Mouse (Mus musculus) left cerebral cortex, postnatal 4 days (tissue): ENCODE data around the gene Far1. TPM values are rescaled to one million over a fixed set of nuclear protein-coding genes. Genes with fewer than 3 reads are reported as not detected.
A peak's percentile ranks its signal among the peaks of the same experiment; 100 is the strongest.

ENCODE experiments used
- DNase-seq: peaks from one replicate; pipeline ENCODE4 v3.0.0-alpha.2; 2022
- intact Hi-C: fragments of 180-260 bp; cut with DNase I; formaldehyde crosslinking; loops from one replicate; pipeline ENCODE4 v1.15.1; 2025
- total RNA-seq, 2 experiments: library from RNA; stranded (reverse); gene quantifications; 2 replicates each; pipeline ENCODE4 v1.2.3; 2021

Gene Far1
- total RNA-seq, 2 experiments from 2014 or later = 124 to 128 TPM

- intact Hi-C loops = no loop called here
- no peak for DNase-seq
These were observed 53.3 kb downstream of the Far1 start for GRCm38 (mm10) chr7:113566892-113567291.

- intact Hi-C loops = no loop called here
- DNase-seq = no peak
These were observed 57.5 kb downstream of the Far1 start for GRCm38 (mm10) chr7:113571121-113571520.

GRCm38 (mm10) chr7:113572741-113573140 is 59.1 kb downstream of the Far1 start:
- intact Hi-C loops = no loop called here
- no peak for DNase-seq

GRCm38 (mm10) chr7:113582111-113582510 is 68.5 kb downstream of the Far1 start:
- no peak for DNase-seq
- intact Hi-C loops = no loop called here

GRCm38 (mm10) chr7:113589211-113589610 is 75.6 kb downstream of the Far1 start:
- no peak for DNase-seq
- intact Hi-C loops = no loop called here

- intact Hi-C loops = loop anchor here (5.0 kb wide), 1 partner anchor 213 kb away; no protein-coding TSS in a partner anchor
These were observed 76.7 kb downstream of the Far1 start for GRCm38 (mm10) chr7:113590330-113590729.

GRCm38 (mm10) chr7:113591084-113591483 is 77.5 kb downstream of the Far1 start:
- no peak for DNase-seq
- intact Hi-C loops = loop anchor here (5.0 kb wide), 1 partner anchor 214 kb away; no protein-coding TSS in a partner anchor

More at GRCm38 (mm10) chr7:113590330-113590729, 76.7 kb downstream of the Far1 start:
- no peak for DNase-seq

GRCm38 (mm10) chr7:113591557-113592354 is 78.1 kb downstream of the Far1 start:
- no peak for DNase-seq
- intact Hi-C loops = loop anchor here (5.0 kb wide), 1 partner anchor 214 kb away; no protein-coding TSS in a partner anchor

GRCm38 (mm10) chr7:113592696-113593095 is 79.1 kb downstream of the Far1 start:
- no peak for DNase-seq
- intact Hi-C loops = loop anchor here (5.0 kb wide), 1 partner anchor 215 kb away; no protein-coding TSS in a partner anchor

GRCm38 (mm10) chr7:113594363-113594762 is 80.7 kb downstream of the Far1 start:
- intact Hi-C loops = loop anchor here (5.0 kb wide), 1 partner anchor 217 kb away; no protein-coding TSS in a partner anchor
- peak; percentile 41 for DNase-seq

GRCm38 (mm10) chr7:113597231-113597630 is 83.6 kb downstream of the Far1 start:
- intact Hi-C loops = loop anchor here (5.0 kb wide), 1 partner anchor 210 kb away; the partner anchor contains the start of gene Pth
- DNase-seq = no peak

GRCm38 (mm10) chr7:113601803-113602202 is 88.2 kb downstream of the Far1 start:
- no peak for DNase-seq
- intact Hi-C loops = no loop called here

GRCm38 (mm10) chr7:113607928-113608327 is 94.3 kb downstream of the Far1 start:
- peak; percentile 73 for DNase-seq
- intact Hi-C loops = loop anchor here (2.0 kb wide), 1 partner anchor 413 kb away; no protein-coding TSS in a partner anchor

- intact Hi-C loops = loop anchor here (2.0 kb wide), 1 partner anchor 412 kb away; no protein-coding TSS in a partner anchor
These were observed 95.5 kb downstream of the Far1 start for GRCm38 (mm10) chr7:113609027-113609705.

GRCm38 (mm10) chr7:113612628-113613027 is 99.0 kb downstream of the Far1 start:
- DNase-seq = no peak
- intact Hi-C loops = loop anchor here (10.0 kb wide), 1 partner anchor 142 kb away; no protein-coding TSS in a partner anchor

More at GRCm38 (mm10) chr7:113609027-113609705, 95.5 kb downstream of the Far1 start:
- DNase-seq = peak; percentile 50

- intact Hi-C loops = loop anchor here (10.0 kb wide), 1 partner anchor 140 kb away; no protein-coding TSS in a partner anchor
- DNase-seq = no peak
These were observed 100.7 kb downstream of the Far1 start for GRCm38 (mm10) chr7:113614198-113614927.

GRCm38 (mm10) chr7:113619166-113619565 is 105.5 kb downstream of the Far1 start:
- intact Hi-C loops = loop anchor here (10.0 kb wide), 1 partner anchor 136 kb away; no protein-coding TSS in a partner anchor
- DNase-seq = no peak

GRCm38 (mm10) chr7:113619768-113620167 is 106.1 kb downstream of the Far1 start:
- DNase-seq = peak; percentile 39
- intact Hi-C loops = loop anchor here (10.0 kb wide), 1 partner anchor 135 kb away; no protein-coding TSS in a partner anchor
